ENCODE assay signal across 15 mouse cellular contexts in genomic region chr10:75232612-75233155, GRCm38 (mm10).
"Had no signal": no experiment of that assay in that cellular context is flagged by ENCODE, and none has a peak within 500 bp of the region (broad histone marks: within the 10 kb centered on the region; RNA-seq: fewer than 3 reads in every experiment).

No protein-coding gene starts in this region.

- H3K4me3 ChIP-seq: intestine, embryonic 15.5 days; kidney, embryonic 15.5 days; left cerebral cortex, adult 2 months; stomach, embryonic 15.5 days had no signal

- H3K9ac ChIP-seq: intestine, embryonic 15.5 days; kidney, embryonic 15.5 days; liver, embryonic 14.5 days; stomach, embryonic 15.5 days had no signal

- H3K9me3 ChIP-seq: intestine, embryonic 15.5 days; kidney, embryonic 15.5 days; stomach, embryonic 15.5 days had no signal

- H3K4me1 ChIP-seq: stomach, embryonic 15.5 days had no signal

- H3K27me3 ChIP-seq: intestine, embryonic 15.5 days; kidney, embryonic 15.5 days; stomach, embryonic 15.5 days had no signal

- H3K27ac ChIP-seq: intestine, embryonic 15.5 days; kidney, embryonic 15.5 days; left cerebral cortex, adult 2 months; liver, embryonic 14.5 days; stomach, embryonic 15.5 days had no signal

- H3K4me2 ChIP-seq: intestine, embryonic 15.5 days; kidney, embryonic 15.5 days; liver, embryonic 11.5 days; midbrain, embryonic 11.5 days; stomach, embryonic 15.5 days had no signal

- DNase-seq: kidney, adult 2 months; kidney, postnatal 10 days; kidney, postnatal 36 days; layer of hippocampus, adult 9-11 months; lung, postnatal 4 days; midbrain, embryonic 14.5 days; thymus, adult 18-20 months; thymus, postnatal 36 days had no signal
